In genomic region chr2:144692219-144692732, GRCm38 (mm10) we compare ENCODE assay signal across 11 mouse cellular contexts.
A peak's percentile ranks its signal among the peaks of the same experiment; 100 is the strongest.
DNase-seq lines count a peak whose midpoint lies in the region; ATAC-seq and TF ChIP-seq lines count a peak whose summit lies in the region.
"Had no signal": no experiment of that assay in that cellular context is flagged by ENCODE, and none has a peak within 500 bp of the region (broad histone marks: within the 10 kb centered on the region; RNA-seq: fewer than 3 reads in every experiment).

No protein-coding gene starts in this region.

- H3K4me1 ChIP-seq in lung, adult 2 months (ENCODE audit: control insufficient read depth, insufficient read depth, low read length) = no peaks in the 10 kb centered on the region
- H3K4me1 ChIP-seq in bone marrow, adult 2 months (ENCODE audit: control insufficient read depth, insufficient read depth, low read length) = peaks cover 3% of the 10 kb centered on the region; the same call in 1 of the 2 replicates
- H3K4me1 ChIP-seq: embryonic facial prominence, embryonic 15.5 days; heart, embryonic 15.5 days had no signal

- intact Hi-C loops in gastrocnemius, adult 2 months (cut with DNase I) = no loop called here

- H3K27ac ChIP-seq in gastrocnemius, adult 2 months = no peak overlapping the region
- no peak overlapping the region for H3K27ac ChIP-seq in bone marrow, adult 2 months (ENCODE audit: control insufficient read depth, insufficient read depth, low read depth, low read length, poor library complexity)
- H3K27ac ChIP-seq: embryonic facial prominence, embryonic 15.5 days; heart, embryonic 15.5 days had no signal

- no peak overlapping the region for H3K4me3 ChIP-seq in gastrocnemius, adult 2 months
- H3K4me3 ChIP-seq in lung, adult 2 months (replicated peaks; ENCODE audit: extremely low read depth, low read depth, low read length) = no peak overlapping the region
- no peak overlapping the region for H3K4me3 ChIP-seq in bone marrow, adult 2 months (replicated peaks; ENCODE audit: control insufficient read depth, low read depth, low read length)
- H3K4me3 ChIP-seq: embryonic facial prominence, embryonic 15.5 days; heart, embryonic 15.5 days had no signal

- ATAC-seq in megakaryocyte progenitor cell, adult 5-6 weeks (replicated peaks; ENCODE audit: poor library complexity) = peak; percentile 89

- peak; percentile 57 for TF ChIP-seq CTCF in gastrocnemius, adult 2 months (IDR thresholded peaks at IDR 0.05)
- TF ChIP-seq CTCF in lung, adult 2 months (IDR thresholded peaks at IDR 0.05; ENCODE audit: insufficient read depth, low read length) = peak; percentile 37; the same call in 1 of the 2 replicates
- peak; percentile 69 for TF ChIP-seq CTCF in bone marrow, adult 2 months (IDR thresholded peaks at IDR 0.05; ENCODE audit: control insufficient read depth, insufficient read depth, low read length)

- DNase-seq in gastrocnemius, adult 2 months = no peak
- DNase-seq in gastrocnemius, postnatal 25 days = no peak
- peak; percentile 12 for DNase-seq in lung, adult 2 months
- DNase-seq in lung, postnatal 10 days = no peak
- no peak for DNase-seq in frontal cortex, postnatal 14 days (ENCODE audit: low spot score in 2 of 2)
- DNase-seq in spleen, postnatal 14 days (ENCODE audit: low spot score in 2 of 2) = no peak
- DNase-seq: layer of hippocampus, postnatal 36 days had no signal

- no peak for TF ChIP-seq POLR2A in lung, adult 2 months (IDR thresholded peaks at IDR 0.05; ENCODE audit: borderline replicate concordance, extremely low read depth, low read depth, low read length)
- TF ChIP-seq POLR2A in bone marrow, adult 2 months (IDR thresholded peaks at IDR 0.05; ENCODE audit: borderline replicate concordance, control insufficient read depth, low read depth, low read length) = no peak

- 78% methylated on average over 8 of the region's 8 CpGs for WGBS in lung, adult 2 months
- WGBS in bone marrow, adult 2 months = 70% methylated on average over 8 of the region's 8 CpGs
